In the genomic region with DNA sequence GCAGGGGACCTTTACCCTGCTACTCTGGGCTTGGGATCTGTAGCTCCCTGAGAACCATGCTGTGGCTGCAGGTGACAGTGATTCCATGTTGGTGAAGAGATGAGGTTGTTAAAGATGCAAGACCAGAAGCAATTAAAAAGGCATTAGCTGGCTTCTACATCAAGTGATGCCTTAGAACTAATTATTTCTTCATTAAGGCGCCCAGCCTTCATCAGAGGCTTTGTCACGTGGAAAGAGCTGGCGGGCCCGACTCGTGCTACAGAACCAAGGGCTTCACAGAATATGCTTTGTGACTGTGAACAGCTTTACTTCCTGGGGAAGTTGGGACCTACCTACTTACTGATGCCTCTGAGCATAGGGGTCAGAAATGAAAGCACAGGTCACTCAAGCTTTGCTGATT, we compare ENCODE assay signal across 33 mouse cellular contexts.
"Had no signal": no experiment of that assay in that cellular context is flagged by ENCODE, and none has a peak within 500 bp of the region (broad histone marks: within the 10 kb centered on the region; RNA-seq: fewer than 3 reads in every experiment).

No protein-coding gene starts in this region.

- H3K9me3 ChIP-seq: heart, embryonic 10.5 days; heart, embryonic 12.5 days; heart, embryonic 13.5 days; heart, embryonic 15.5 days; hindbrain, embryonic 12.5 days; hindbrain, embryonic 13.5 days; hindbrain, embryonic 15.5 days; intestine, embryonic 15.5 days; kidney, embryonic 15.5 days had no signal

- DNase-seq: heart, postnatal 10 days; heart, postnatal 14 days; heart, postnatal 36 days; heart, postnatal 4 days; kidney, adult 11 months; kidney, adult 18-20 months; kidney, adult 2 months; kidney, adult 8-10 months; kidney, adult 9 months; kidney, postnatal 10 days; kidney, postnatal 14 days; kidney, postnatal 25 days; kidney, postnatal 36 days; kidney, postnatal 4 days; layer of hippocampus, adult 9-11 months; layer of hippocampus, postnatal 36 days had no signal

- H3K4me2 ChIP-seq: heart, embryonic 11.5 days; heart, embryonic 12.5 days; heart, embryonic 13.5 days; heart, embryonic 15.5 days; hindbrain, embryonic 12.5 days; hindbrain, embryonic 13.5 days; hindbrain, embryonic 14.5 days; hindbrain, embryonic 15.5 days; intestine, embryonic 15.5 days; kidney, embryonic 15.5 days had no signal

- ATAC-seq: hindbrain, embryonic 16.5 days; inflammation-experienced regulatory T-cells, adult 6 months; intestine, embryonic 15.5 days; intestine, embryonic 16.5 days; intestine, postnatal 0 days had no signal

- H3K4me1 ChIP-seq: heart, embryonic 10.5 days; heart, embryonic 12.5 days; heart, embryonic 13.5 days; heart, embryonic 15.5 days; intestine, embryonic 15.5 days; kidney, embryonic 15.5 days had no signal

- H3K4me3 ChIP-seq: heart, embryonic 10.5 days; heart, embryonic 12.5 days; heart, embryonic 13.5 days; heart, embryonic 15.5 days; hindbrain, embryonic 12.5 days; hindbrain, embryonic 13.5 days; hindbrain, embryonic 15.5 days; intestine, embryonic 15.5 days; kidney, embryonic 15.5 days; layer of hippocampus, adult 2 months had no signal

- H3K27me3 ChIP-seq: heart, embryonic 13.5 days; heart, embryonic 15.5 days; hindbrain, embryonic 12.5 days; hindbrain, embryonic 13.5 days; hindbrain, embryonic 15.5 days had no signal

- H3K36me3 ChIP-seq: heart, embryonic 10.5 days; heart, embryonic 12.5 days; heart, embryonic 13.5 days; heart, embryonic 15.5 days; hindbrain, embryonic 12.5 days; hindbrain, embryonic 13.5 days; hindbrain, embryonic 15.5 days; intestine, embryonic 15.5 days; kidney, embryonic 15.5 days had no signal

- H3K27ac ChIP-seq: heart, embryonic 10.5 days; heart, embryonic 13.5 days; heart, embryonic 15.5 days; hindbrain, embryonic 12.5 days; hindbrain, embryonic 13.5 days; hindbrain, embryonic 14.5 days; hindbrain, embryonic 15.5 days; intestine, embryonic 15.5 days; kidney, embryonic 15.5 days; kidney, postnatal 0 days; layer of hippocampus, adult 2 months had no signal

- H3K9ac ChIP-seq: heart, embryonic 12.5 days; heart, embryonic 13.5 days; heart, embryonic 15.5 days; hindbrain, embryonic 12.5 days; hindbrain, embryonic 13.5 days; hindbrain, embryonic 14.5 days; hindbrain, embryonic 15.5 days; intestine, embryonic 15.5 days; kidney, embryonic 15.5 days had no signal
